7 mouse cellular contexts compared by ENCODE assay signal in genomic region chr4:86695081-86695480, GRCm38 (mm10). TPM values are rescaled to one million over a fixed set of nuclear protein-coding genes. Genes with fewer than 3 reads are reported as not detected.
DNase-seq lines count a peak whose midpoint lies in the region; ATAC-seq lines count a peak whose summit lies in the region.

No protein-coding gene starts in this region.

- 60% methylated on average over 6 of the region's 6 CpGs for WGBS in midbrain, embryonic 11.5 days

- no peaks in the 10 kb centered on the region for H3K36me3 ChIP-seq in midbrain, embryonic 11.5 days (ENCODE audit: control insufficient read depth, insufficient read depth, low read length)

- peak; percentile 63 for ATAC-seq in megakaryocyte progenitor cell, adult 5-6 weeks (replicated peaks; ENCODE audit: poor library complexity)
- ATAC-seq in midbrain, embryonic 11.5 days (ENCODE audit: low FRiP score): no peak

- H3K4me2 ChIP-seq in midbrain, embryonic 11.5 days: no peak overlapping the region

- no peaks in the 10 kb centered on the region for H3K4me1 ChIP-seq in midbrain, embryonic 11.5 days (ENCODE audit: control insufficient read depth, insufficient read depth, low read length)

- H3K27me3 ChIP-seq in midbrain, embryonic 11.5 days (ENCODE audit: control insufficient read depth, insufficient read depth, low read length): no peaks in the 10 kb centered on the region

- H3K9ac ChIP-seq in midbrain, embryonic 11.5 days (ENCODE audit: low read length): no peak overlapping the region

- no peak overlapping the region for H3K4me3 ChIP-seq in midbrain, embryonic 11.5 days (ENCODE audit: low read depth, low read length)

- no peaks in the 10 kb centered on the region for H3K9me3 ChIP-seq in midbrain, embryonic 11.5 days (ENCODE audit: control insufficient read depth, low read length)

- H3K27ac ChIP-seq in midbrain, embryonic 11.5 days (ENCODE audit: low read depth, low read length): no peak overlapping the region

- peak; percentile 37 to 50 for DNase-seq in right cerebral cortex, postnatal 10 days (ENCODE audit: low spot score in 2 of 2)
- no peak for DNase-seq in right cerebral cortex, postnatal 36 days (ENCODE audit: low spot score in 2 of 2)
- DNase-seq in adipocyte (ENCODE audit: low spot score): peak; percentile 78
- peak; percentile 76 to 84 for DNase-seq in cerebellum, postnatal 10 days
- peak; percentile 55 for DNase-seq in induced T-regulatory cell, adult 2 months (ENCODE audit: low read depth)
- DNase-seq in midbrain, embryonic 11.5 days (ENCODE audit: low spot score, missing footprints): no peak

RNA-seq across cellular contexts. Expression of gene Plin2, which starts 25.2 kb away (rescaled TPM):
- 40.5 and 58.5 TPM in 2 replicates for total RNA-seq in megakaryocyte progenitor cell, adult 5-6 weeks (2015)
- 75.9 and 78.3 TPM in 2 replicates for total RNA-seq in megakaryocyte progenitor cell, adult 5-6 weeks (2017)
- 72.3 and 79.7 TPM in 2 replicates for polyA plus RNA-seq in midbrain, embryonic 11.5 days (2014; fragmentation: Nextera tagmentation; extraction: Ambion mirVana)

RNA-seq across cellular contexts. Expression of gene Dennd4c, which starts 53.3 kb away (rescaled TPM):
- 34.7 and 39.4 TPM in 2 replicates for total RNA-seq in megakaryocyte progenitor cell, adult 5-6 weeks (2015)
- total RNA-seq in megakaryocyte progenitor cell, adult 5-6 weeks (2017): 18.9 and 28.7 TPM in 2 replicates
- 4.9 and 5.0 TPM in 2 replicates for polyA plus RNA-seq in midbrain, embryonic 11.5 days (2014; fragmentation: Nextera tagmentation; extraction: Ambion mirVana)

Comparison
In these comparisons a context has a peak if more than half of its experiments do, and no peak if none do; other contexts are left out.
1. DNase-seq: peak in right cerebral cortex, postnatal 10 days (2 of 2), adipocyte (single experiment), cerebellum, postnatal 10 days (2 of 2) and induced T-regulatory cell, adult 2 months (single experiment); none in right cerebral cortex, postnatal 36 days (0 of 2) and midbrain, embryonic 11.5 days (single experiment).